Mouse (Mus musculus) layer of hippocampus, postnatal 14 days (tissue): ENCODE measurements around the gene Iars. TPM values are rescaled to one million over a fixed set of nuclear protein-coding genes. Genes with fewer than 3 reads are reported as not detected.
"Not testable (repeated sequence)": the region's sequence is repeated elsewhere in the genome, so short reads cannot be mapped to it uniquely, and the experiment has no call there.

Source experiments
- DNase-seq, 2 experiments: peaks; one replicate each; pipeline ENCODE4 v3.0.0; 2021 to 2022; ENCODE audit warnings: low spot score in 2 of 2, mixed read lengths in 1 of 2
- total RNA-seq, 2 experiments: library from RNA; stranded (reverse); gene quantifications; 2 replicates each; pipeline ENCODE4 v1.2.3; 2021

Iars gene
- total RNA-seq, 2 experiments from 2014 or later: 63.7 to 66.7 TPM

GRCm38 (mm10) chr13:49719310-49719709, 37.4 kb downstream of the Iars start:
- DNase-seq: no peak

DNA sequence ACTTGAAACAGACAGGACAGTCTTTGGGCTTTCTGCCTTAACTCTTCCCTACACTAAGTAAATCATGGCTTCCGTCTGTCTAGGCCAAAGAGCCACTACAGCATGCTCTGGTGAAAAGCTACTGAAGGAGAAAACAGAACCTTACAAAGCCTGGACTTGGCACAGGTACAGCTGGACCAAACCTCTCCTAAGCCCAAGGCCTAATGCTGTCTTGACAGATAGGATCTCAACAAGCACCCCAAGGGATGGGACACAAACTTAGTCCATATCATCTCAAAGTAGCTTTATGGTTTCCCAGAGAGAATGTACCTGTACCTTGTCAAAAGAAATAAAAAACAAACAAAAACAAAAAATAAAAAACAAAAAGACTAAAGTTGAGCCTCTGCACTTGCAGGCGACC, 54.5 kb downstream of the Iars start:
- DNase-seq: no peak

DNA sequence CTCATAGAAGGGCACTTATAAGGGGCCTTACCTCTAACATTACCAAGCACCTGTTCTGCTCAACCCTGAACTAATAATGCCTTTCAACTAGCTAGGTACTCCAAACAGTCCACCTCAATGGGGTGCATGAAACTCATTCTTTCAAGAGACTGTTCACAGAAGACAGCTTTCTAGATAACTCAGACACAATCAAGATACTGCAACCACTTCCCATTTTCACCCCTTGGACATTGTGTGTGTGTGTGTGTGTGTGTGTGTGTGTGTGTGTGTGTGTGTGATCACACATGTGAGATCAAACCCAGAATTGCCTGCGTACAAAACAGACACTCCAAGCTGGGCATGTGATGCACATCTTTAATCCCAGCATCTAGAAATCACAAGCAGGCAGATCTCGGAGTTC, 56.1 kb downstream of the Iars start:
- no peak for DNase-seq

GRCm38 (mm10) chr13:49741285-49742040, 59.6 kb downstream of the Iars start:
- no peak for DNase-seq

DNA sequence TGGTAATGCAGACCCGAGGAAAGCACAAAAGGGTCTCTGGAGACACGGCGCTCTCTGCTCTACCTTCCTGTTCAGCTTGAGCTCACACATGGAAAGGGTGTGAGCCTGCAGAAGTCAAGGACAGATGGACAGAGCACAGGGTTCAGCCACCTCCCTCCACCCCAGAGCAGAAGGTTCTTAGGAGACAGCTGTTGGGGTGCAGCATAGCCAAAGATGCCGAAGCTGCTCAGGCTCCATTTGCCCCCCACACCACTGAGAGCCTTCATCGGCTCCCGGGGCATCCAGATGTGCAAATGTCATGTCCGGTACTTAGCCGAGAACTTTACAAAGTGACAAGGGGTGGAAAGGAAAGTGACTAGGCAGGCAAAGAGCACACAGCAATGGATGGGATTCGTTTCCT, 74.7 kb downstream of the Iars start:
- DNase-seq: no peak

GRCm38 (mm10) chr13:49757966-49758365, 76.1 kb downstream of the Iars start:
- DNase-seq: no peak

- DNase-seq: no peak
Measured at GRCm38 (mm10) chr13:49760675-49761074, 78.8 kb downstream of the Iars start.

GRCm38 (mm10) chr13:49762208-49762607, 80.3 kb downstream of the Iars start:
- DNase-seq: no peak

DNA sequence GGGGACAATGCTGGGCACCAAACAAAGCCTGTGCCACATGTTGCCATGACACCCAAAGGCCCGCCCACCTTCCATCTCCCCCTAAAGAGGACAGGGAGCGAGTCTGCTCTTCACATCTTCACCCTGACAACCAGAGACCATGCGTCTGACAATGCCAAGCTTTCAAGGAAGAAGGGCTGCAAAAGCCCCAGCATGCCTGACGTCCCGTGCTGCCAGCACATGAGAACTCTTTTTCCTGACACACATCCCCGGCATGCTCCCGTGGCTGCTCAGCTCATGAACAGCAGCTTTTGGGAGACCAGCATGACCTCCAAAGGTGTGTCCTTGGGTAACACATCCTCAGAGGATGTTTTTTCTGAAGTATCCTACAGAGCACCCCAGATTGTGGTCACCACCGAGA, 83.4 kb downstream of the Iars start:
- DNase-seq: no peak

DNA sequence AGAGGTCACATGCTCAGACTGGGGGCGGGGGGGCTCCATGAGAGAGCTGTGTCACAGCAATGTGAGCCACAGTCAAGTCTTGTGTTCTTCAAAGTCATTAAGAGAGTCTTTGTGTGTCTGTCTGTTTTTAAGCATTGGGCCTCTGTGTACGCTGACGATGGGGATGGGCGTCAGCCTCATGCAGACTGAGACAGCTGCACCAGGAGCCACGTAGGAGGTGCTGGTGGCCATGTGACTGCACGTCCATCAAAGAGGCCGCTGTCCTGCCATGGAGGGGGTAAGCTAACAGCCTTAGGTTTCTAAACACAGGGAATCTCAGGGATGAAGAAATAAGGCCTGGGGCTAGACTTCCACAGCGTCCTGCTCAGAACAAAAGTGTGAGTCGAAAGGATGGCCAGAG, 84.4 kb downstream of the Iars start:
- DNase-seq: no peak

DNA sequence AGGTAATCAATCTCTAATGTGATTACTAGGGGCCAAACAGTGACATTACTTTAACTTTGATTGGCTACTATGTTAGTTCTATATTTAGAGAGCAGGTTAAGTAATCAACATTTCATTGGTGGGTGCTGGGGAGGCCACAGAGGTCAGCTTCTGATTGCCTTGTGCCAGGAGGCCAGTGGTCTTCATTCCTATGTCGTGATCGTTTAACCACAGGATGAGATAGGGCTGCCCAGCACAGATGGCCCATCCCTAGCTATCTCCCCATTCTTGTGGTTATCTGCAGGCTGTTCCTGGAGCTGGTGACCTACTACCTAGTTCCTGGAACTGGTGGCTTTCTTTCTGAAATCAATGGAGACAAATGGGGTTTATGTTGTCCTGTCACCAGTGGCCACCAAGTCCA, 86.1 kb downstream of the Iars start:
- no peak for DNase-seq

- no peak for DNase-seq
Measured at GRCm38 (mm10) chr13:49769111-49769510, 87.2 kb downstream of the Iars start.

DNA sequence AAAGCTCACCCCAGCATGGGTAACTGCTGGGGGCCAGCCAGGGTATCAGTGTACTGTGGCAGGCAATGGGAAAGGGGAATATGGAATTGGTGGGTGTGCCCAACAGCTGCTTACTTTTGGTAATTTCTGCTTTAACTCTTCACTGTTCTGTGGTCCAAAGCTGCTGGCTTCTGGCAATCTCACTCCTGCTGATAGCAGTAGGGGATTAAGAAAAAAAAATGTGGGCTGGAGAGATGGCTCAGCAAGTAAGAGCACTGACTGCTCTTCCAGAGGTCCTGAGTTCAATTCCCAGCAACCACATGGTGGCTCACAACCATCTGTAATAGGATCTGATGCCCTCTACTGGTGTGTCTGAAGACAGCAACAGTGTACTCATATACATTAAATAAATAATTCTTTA, 89.6 kb downstream of the Iars start:
- DNase-seq: not testable (repeated sequence)

Other genes with a start within 250 kb of the Iars start
- gene Tes3-ps, start 188.8 kb upstream of the Iars start, total RNA-seq: 1 to 10 TPM; 2.0 to 2.2 TPM
- 1 to 10 TPM; 3.6 to 6.1 TPM for gene Ecm2, start 177.3 kb upstream of the Iars start, total RNA-seq
- gene Aspn, start 137.7 kb upstream of the Iars start, total RNA-seq: 1 to 10 TPM; 1.3 to 1.6 TPM
- gene Omd, start 99.6 kb upstream of the Iars start, total RNA-seq: under 1 TPM; 0.36 to 0.69 TPM
- 1 to 10 TPM; 1.5 to 5.2 TPM for gene Ogn, start 74.1 kb upstream of the Iars start, total RNA-seq
- gene Cenpp, start 29.3 kb upstream of the Iars start, total RNA-seq: 1 to 10 TPM; 1.3 to 2.3 TPM
- gene Nol8, start 29.0 kb upstream of the Iars start, total RNA-seq: 10 to 100 TPM; 24.6 to 25.4 TPM
- gene Gm30302, start 116.9 kb downstream of the Iars start, total RNA-seq: not detected